Mouse (Mus musculus): ENCODE measurements around the gene Bag5. TPM values are rescaled to one million over a fixed set of nuclear protein-coding genes. Genes with fewer than 3 reads are reported as not detected.

Gene Bag5
- polyA plus RNA-seq, 1 experiment from 2014 or later, result 16.7 TPM

GRCm38 (mm10) chr12:111747421-111747820, 34.4 kb upstream of the Bag5 start:
- no peaks in the 10 kb centered on the region for H3K36me3 ChIP-seq (replicated peaks; ENCODE audit: insufficient read depth, low read length)
- no peaks in the 10 kb centered on the region for H3K9me3 ChIP-seq (ENCODE audit: low read length)
- no peaks in the 10 kb centered on the region for H3K27me3 ChIP-seq (ENCODE audit: insufficient read depth, low read length)
- WGBS (ENCODE audit: insufficient replicate concordance), result 73% methylated on average over 7 of the region's 7 CpGs
- no peak overlapping the region for H3K4me2 ChIP-seq (ENCODE audit: low read depth, low read length)
- no peak overlapping the region for H3K27ac ChIP-seq (ENCODE audit: low read depth)
- no peak for ATAC-seq
- TF ChIP-seq EP300 (IDR thresholded peaks at IDR 0.05; ENCODE audit: low read depth), result no peak
- TF ChIP-seq CTCF (IDR thresholded peaks at IDR 0.05; ENCODE audit: low read depth), result no peak
- H3K4me3 ChIP-seq (ENCODE audit: low read depth, low read length), result no peak overlapping the region
- peaks cover 20% of the 10 kb centered on the region for H3K4me1 ChIP-seq (ENCODE audit: insufficient read depth)
- DNase-seq, result no peak
- no peak overlapping the region for H3K9ac ChIP-seq (replicated peaks)

- Histone ChIP-seq H3K4me1 (ENCODE audit: insufficient read depth) (peaks cover 20% of the 10 kb centered on the region), H3K4me3 (ENCODE audit: low read depth, low read length) (no peak overlapping the region), H3K9ac (replicated peaks) (0 out of 2 replicates have a peak overlapping the region, but pooled peaks have one; percentile 11), H3K9me3 (ENCODE audit: low read length) (no peaks in the 10 kb centered on the region), H3K27ac (ENCODE audit: low read depth) (peak overlapping the region; percentile 8; the same call in 1 of the 2 replicates), H3K27me3 (ENCODE audit: insufficient read depth, low read length) (no peaks in the 10 kb centered on the region), H3K36me3 (replicated peaks; ENCODE audit: insufficient read depth, low read length) (no peaks in the 10 kb centered on the region), H3K4me2 (ENCODE audit: low read depth, low read length) (no peak overlapping the region)
- ATAC-seq, result peak; percentile 41; the same call in 1 of the 2 replicates
- peak; percentile 63 for DNase-seq
- WGBS (ENCODE audit: insufficient replicate concordance), result 47% methylated on average over 5 of the region's 5 CpGs
- TF ChIP-seq CTCF (IDR thresholded peaks at IDR 0.05; ENCODE audit: low read depth), result no peak
- TF ChIP-seq EP300 (IDR thresholded peaks at IDR 0.05; ENCODE audit: low read depth), result no peak
These were observed 33.0 kb upstream of the Bag5 start for GRCm38 (mm10) chr12:111746091-111746490.

GRCm38 (mm10) chr12:111745274-111745673, 32.2 kb upstream of the Bag5 start:
- WGBS (ENCODE audit: insufficient replicate concordance), result 77% methylated on average over 6 of the region's 6 CpGs
- TF ChIP-seq CTCF (IDR thresholded peaks at IDR 0.05; ENCODE audit: low read depth), result no peak
- no peak for TF ChIP-seq EP300 (IDR thresholded peaks at IDR 0.05; ENCODE audit: low read depth)
- Histone ChIP-seq H3K4me2 (ENCODE audit: low read depth, low read length) (no peak overlapping the region), H3K9ac (replicated peaks) (no peak overlapping the region), H3K4me3 (ENCODE audit: low read depth, low read length) (no peak overlapping the region), H3K27me3 (ENCODE audit: insufficient read depth, low read length) (no peaks in the 10 kb centered on the region), H3K27ac (ENCODE audit: low read depth) (no peak overlapping the region), H3K4me1 (ENCODE audit: insufficient read depth) (peaks cover 20% of the 10 kb centered on the region), H3K36me3 (replicated peaks; ENCODE audit: insufficient read depth, low read length) (no peaks in the 10 kb centered on the region), H3K9me3 (ENCODE audit: low read length) (no peaks in the 10 kb centered on the region)
- ATAC-seq, result no peak
- no peak for DNase-seq

GRCm38 (mm10) chr12:111743981-111744423, 30.9 kb upstream of the Bag5 start:
- 0 out of 2 replicates have a peak overlapping the region, but pooled peaks have one; percentile 30 for H3K27ac ChIP-seq (ENCODE audit: low read depth)
- 50% methylated on average over 11 of the region's 11 CpGs for WGBS (ENCODE audit: insufficient replicate concordance)
- H3K27me3 ChIP-seq (ENCODE audit: insufficient read depth, low read length), result no peaks in the 10 kb centered on the region
- TF ChIP-seq CTCF (IDR thresholded peaks at IDR 0.05; ENCODE audit: low read depth), result no peak
- no peak for TF ChIP-seq EP300 (IDR thresholded peaks at IDR 0.05; ENCODE audit: low read depth)
- no peaks in the 10 kb centered on the region for H3K36me3 ChIP-seq (replicated peaks; ENCODE audit: insufficient read depth, low read length)
- no peak overlapping the region for H3K4me3 ChIP-seq (ENCODE audit: low read depth, low read length)
- peak; percentile 60 for DNase-seq
- H3K4me1 ChIP-seq (ENCODE audit: insufficient read depth), result peaks cover 20% of the 10 kb centered on the region
- no peak overlapping the region for H3K4me2 ChIP-seq (ENCODE audit: low read depth, low read length)
- H3K9ac ChIP-seq (replicated peaks), result no peak overlapping the region
- ATAC-seq, result 0 out of 2 replicates have a peak, but pooled peaks have one; percentile 15
- H3K9me3 ChIP-seq (ENCODE audit: low read length), result no peaks in the 10 kb centered on the region

- no peak for ATAC-seq
- no peak for DNase-seq
These were observed 30.4 kb upstream of the Bag5 start for GRCm38 (mm10) chr12:111743419-111743818.

GRCm38 (mm10) chr12:111741338-111741737, 28.3 kb upstream of the Bag5 start:
- 68% methylated on average over 8 of the region's 8 CpGs for WGBS (ENCODE audit: insufficient replicate concordance)
- peaks cover 17% of the 10 kb centered on the region for H3K4me1 ChIP-seq (ENCODE audit: insufficient read depth)
- DNase-seq, result no peak
- H3K36me3 ChIP-seq (replicated peaks; ENCODE audit: insufficient read depth, low read length), result no peaks in the 10 kb centered on the region
- ATAC-seq, result no peak
- TF ChIP-seq CTCF (IDR thresholded peaks at IDR 0.05; ENCODE audit: low read depth) (no peak), EP300 (IDR thresholded peaks at IDR 0.05; ENCODE audit: low read depth) (no peak)
- no peaks in the 10 kb centered on the region for H3K27me3 ChIP-seq (ENCODE audit: insufficient read depth, low read length)
- H3K9ac ChIP-seq (replicated peaks), result no peak overlapping the region
- H3K4me3 ChIP-seq (ENCODE audit: low read depth, low read length), result no peak overlapping the region
- H3K27ac ChIP-seq (ENCODE audit: low read depth), result no peak overlapping the region
- H3K9me3 ChIP-seq (ENCODE audit: low read length), result no peaks in the 10 kb centered on the region
- no peak overlapping the region for H3K4me2 ChIP-seq (ENCODE audit: low read depth, low read length)

More at GRCm38 (mm10) chr12:111743419-111743818, 30.4 kb upstream of the Bag5 start:
- 0 out of 2 replicates have a peak overlapping the region, but pooled peaks have one; percentile 30 for H3K27ac ChIP-seq (ENCODE audit: low read depth)
- WGBS (ENCODE audit: insufficient replicate concordance), result 60% methylated on average over 2 of the region's 2 CpGs
- no peak overlapping the region for H3K9ac ChIP-seq (replicated peaks)
- no peaks in the 10 kb centered on the region for H3K9me3 ChIP-seq (ENCODE audit: low read length)
- peaks cover 20% of the 10 kb centered on the region for H3K4me1 ChIP-seq (ENCODE audit: insufficient read depth)
- no peak overlapping the region for H3K4me3 ChIP-seq (ENCODE audit: low read depth, low read length)
- TF ChIP-seq CTCF (IDR thresholded peaks at IDR 0.05; ENCODE audit: low read depth) (no peak), EP300 (IDR thresholded peaks at IDR 0.05; ENCODE audit: low read depth) (no peak)
- H3K27me3 ChIP-seq (ENCODE audit: insufficient read depth, low read length), result no peaks in the 10 kb centered on the region
- no peak overlapping the region for H3K4me2 ChIP-seq (ENCODE audit: low read depth, low read length)
- H3K36me3 ChIP-seq (replicated peaks; ENCODE audit: insufficient read depth, low read length), result no peaks in the 10 kb centered on the region

All from liver, postnatal 0 days (tissue).